Mouse (Mus musculus): ENCODE data around the gene Cacna1h.
A peak's percentile ranks its signal among the peaks of the same experiment; 100 is the strongest.

Cacna1h gene

DNA sequence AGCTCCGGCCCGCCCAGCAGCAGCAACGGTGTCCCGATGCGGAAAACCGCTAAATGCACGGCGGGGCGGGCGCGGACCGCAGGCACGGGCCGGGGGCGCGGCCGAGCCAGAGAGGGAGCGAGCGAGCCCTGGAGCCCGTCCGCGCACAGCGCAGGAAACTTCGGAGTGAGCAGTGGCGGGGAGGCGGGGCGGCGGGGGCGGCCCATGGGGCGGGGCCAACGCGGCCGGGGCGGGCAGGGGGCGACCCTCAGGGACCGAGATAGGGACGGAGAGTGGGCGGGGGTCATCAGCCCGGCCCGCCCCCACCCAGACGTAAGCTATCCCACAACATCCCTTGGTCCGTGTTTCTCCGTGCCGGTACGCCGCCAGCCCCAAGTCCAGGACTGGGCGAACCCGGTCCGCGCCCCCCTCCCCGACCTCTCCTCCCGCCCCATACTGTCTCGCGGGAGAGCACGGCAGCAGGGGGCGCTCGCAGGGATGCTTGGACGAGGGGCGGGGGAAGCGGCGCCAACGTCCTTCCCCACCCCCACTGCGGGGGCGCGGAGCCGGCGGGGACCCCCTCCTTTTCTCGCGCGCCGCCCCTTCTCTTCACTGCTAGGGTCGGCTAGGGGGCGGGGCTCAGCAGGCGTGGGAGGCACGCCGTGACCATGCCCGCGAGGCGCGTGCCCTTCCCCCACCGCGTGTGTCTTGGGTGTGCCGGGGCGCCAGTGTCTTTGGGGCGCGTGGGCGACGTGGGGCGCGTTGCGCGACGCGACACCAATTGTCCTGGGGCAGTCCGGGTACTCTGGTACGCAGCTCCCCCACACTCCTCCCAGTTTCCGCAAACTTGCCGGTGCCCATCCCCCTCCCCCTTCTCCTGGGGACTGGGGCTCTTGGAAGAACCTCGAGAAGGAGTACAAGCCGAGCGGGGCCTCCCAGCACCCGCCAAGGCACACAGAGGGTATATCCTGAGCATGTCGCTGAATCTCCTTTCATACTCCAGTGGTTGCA, at the start of gene Cacna1h:
Cacna1h (minus strand) TSS at position 167 of the 990 bp plus-strand sequence.
- peak; percentile 76 for DNase-seq (ENCODE audit: low read depth, low spot score)

DNA sequence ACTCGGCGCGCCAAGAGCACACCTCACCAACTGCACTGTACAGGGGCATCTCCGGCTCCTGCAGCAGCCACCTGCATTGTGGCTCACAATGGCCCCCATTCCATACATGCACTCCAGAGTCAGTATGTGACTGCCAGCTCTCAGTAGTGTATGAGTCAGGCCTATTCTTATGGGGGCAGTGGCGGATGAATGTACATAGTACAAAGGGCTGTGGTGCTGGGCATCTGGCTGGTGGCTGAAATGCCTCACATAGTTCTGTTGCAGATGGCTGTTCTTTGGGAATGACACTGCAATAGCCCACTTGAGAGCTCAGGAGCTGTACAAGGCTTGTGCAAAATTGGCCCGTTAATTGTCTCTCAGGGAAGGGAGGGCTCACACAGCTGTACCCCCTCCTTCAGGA, 48.5 kb upstream of the Cacna1h start:
- no peak for DNase-seq (ENCODE audit: low read depth, low spot score)

DNA sequence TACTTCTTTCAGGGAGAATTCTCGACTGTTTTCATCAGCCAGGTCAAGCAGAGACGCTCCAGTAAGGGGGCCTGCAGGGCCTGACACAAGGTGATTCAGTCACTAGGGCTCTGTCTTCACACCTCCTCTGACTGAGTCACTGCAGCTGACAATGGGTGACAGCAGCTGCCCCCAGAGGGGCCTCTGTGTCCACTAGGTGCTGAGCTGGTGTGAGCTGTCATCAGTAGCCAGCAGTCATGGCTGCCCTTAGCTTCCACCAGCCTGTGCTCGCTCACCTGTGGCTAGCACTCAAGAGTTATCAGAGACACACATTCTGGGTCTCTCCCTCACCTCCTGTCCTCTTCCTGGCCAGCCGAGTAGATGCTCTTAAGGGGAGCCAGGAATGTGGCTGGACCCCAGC, 47.2 kb upstream of the Cacna1h start:
- no peak for DNase-seq (ENCODE audit: low read depth, low spot score)

- DNase-seq (ENCODE audit: low read depth, low spot score), result no peak
Measured at GRCm38 (mm10) chr17:25480152-25480551, 46.6 kb upstream of the Cacna1h start.

DNA sequence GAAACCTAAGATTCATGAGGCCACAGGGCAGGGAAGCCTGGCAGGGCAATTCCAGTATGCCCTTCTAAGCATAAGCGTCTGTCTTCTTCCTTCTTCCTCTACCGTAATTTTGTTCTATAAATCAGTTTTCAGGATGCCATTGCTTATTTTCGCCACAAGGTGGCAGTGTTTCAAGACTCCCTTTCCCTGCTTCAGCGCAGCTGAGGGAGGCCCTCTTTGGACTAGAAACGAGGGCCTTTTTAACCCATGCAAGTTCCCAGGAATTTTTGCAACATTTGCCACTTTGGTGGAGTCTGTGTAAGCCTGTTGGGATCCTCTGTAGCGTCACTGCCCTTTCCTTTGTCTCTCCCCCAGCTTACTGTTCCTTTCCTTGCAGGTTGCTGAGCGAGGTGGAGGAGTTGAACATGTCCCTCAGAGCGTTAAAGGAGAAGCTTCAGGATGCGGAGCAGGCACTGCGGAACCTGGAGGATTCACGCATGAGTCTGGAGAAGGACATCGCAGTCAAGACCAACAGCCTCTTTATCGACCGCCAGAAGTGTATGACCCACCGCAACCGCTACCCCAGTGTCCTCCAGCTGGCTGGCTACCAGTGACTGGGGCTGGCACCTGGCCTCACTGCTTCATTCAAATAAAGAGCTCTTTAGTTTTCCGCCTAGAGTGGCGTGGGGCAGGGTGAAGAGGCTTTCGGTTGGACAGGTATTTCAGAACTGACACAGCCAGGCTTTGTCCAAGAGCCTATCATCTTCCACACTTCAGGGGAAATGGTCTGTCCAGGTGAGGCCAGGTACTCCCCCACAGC, 42.6 kb upstream of the Cacna1h start:
- DNase-seq (ENCODE audit: low read depth, low spot score), result peak; percentile 79

DNA sequence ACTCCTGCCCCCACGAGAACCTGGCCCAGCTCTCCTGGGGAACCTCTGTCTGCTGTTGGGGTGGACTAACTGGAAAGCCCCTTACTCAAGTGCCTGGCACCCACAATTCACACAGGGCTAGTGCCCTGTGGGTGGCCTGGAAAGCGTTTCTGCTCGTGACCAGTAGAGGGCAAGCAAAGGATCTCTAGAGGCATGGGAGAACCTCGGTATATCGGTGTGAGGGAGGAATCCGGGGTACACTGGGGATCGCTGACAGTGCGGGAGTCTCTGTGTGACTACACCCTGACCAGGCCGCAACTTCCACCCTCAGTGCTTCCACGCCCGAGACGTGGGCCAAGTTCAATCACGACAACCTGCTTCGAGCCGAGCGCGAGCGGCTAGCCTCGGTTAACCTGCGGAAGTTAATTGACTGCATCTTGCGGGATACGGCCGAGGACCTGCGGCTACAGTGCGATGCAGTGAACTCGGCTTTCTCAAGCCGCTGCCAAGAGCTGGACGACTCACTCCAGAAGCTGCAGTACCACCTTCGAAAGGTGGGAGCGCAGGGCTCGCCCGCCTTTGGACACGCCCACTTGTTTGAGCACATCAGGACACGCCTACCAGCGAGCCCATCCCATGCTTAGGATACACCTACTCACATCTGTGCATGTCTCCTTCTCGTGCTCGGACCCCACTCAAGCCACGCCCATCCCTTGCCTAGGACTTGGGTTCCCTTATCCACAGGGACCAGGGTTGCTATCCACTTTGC, 40.9 kb upstream of the Cacna1h start:
- peak; percentile 97 for DNase-seq (ENCODE audit: low read depth, low spot score)

DNA sequence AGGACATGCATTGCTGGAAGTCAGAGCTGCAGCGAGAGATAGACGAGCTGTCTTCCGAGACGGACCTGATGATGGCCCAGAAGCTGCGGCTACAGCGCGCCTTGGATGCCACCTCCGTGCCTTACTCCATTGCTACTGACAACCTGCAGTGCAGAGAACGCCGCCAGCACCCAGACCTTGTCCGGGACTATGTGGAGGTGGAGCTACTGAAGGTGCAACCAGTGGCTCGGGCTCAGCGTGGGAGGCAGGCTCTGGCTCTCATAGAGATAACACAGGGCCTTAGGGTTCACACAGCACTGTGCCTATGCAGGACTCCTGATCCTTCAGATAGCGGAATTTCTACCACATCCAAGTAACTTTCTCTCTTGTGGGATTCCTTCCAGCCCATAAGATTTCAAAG, 38.5 kb upstream of the Cacna1h start:
- DNase-seq (ENCODE audit: low read depth, low spot score), result peak; percentile 63

DNA sequence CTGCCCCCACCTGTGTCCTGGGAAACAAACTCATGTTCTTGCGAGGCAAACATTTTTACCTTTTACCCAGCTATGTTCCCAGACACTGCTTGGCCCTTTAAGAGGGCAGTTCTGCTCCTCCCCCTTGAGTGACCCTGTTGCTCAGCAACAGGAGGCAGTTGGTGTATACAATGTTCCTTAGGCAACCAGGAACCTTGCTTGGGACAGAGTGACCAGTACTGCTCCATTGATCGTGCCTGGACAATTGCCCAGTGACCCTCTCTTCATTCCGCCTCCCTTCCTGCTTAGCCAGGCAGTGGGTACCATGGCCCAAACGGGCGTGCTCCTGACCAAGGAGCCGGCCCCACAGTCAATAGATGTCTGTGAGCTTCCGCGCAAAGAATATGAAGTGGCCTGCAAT, 37.8 kb upstream of the Cacna1h start:
- peak; percentile 35 for DNase-seq (ENCODE audit: low read depth, low spot score)

- DNase-seq (ENCODE audit: low read depth, low spot score), result peak; percentile 62
Measured at GRCm38 (mm10) chr17:25469798-25470197, 36.2 kb upstream of the Cacna1h start.

DNA sequence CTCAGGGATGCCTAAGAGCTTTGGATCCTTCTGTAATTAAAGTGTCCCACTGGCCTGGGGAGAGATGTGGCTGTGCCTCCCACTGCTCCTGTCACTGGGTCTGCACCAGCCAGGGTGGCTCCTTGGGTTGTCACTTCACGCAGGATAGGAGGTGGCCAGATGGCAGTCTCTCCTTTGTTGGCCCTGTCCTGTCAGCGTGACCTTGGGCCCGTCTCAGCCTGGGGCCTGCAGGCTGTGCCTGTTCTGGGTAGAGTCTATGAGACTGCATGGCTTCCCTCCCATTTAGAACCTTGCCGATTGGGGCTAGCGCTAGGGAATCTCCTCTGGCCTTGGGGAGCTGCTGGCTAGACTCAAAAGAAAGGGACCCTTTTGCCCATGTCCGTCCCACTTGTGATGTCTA, 34.7 kb upstream of the Cacna1h start:
- no peak for DNase-seq (ENCODE audit: low read depth, low spot score)

- no peak for DNase-seq (ENCODE audit: low read depth, low spot score)
Measured at GRCm38 (mm10) chr17:25467781-25468180, 34.2 kb upstream of the Cacna1h start.

DNA sequence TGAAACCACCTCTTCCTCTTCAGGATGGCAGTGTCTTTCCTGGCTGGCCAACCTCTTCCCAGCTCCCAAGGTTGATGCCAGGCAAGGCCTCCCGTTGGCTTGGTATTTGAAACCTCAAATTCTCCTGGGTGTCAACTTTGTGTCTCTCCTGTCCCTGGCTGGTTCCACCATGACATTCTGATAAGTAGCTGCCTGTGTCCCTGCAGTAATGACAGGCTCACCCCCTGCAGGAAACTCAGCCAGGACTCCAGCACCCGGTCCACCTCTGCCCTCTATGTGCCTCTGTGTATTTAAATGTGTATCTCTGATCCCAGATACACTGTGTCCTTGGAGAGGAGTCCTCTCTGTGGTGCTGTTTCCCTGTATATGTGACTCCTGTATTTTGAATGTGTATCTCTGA, 32.7 kb upstream of the Cacna1h start:
- no peak for DNase-seq (ENCODE audit: low read depth, low spot score)

- DNase-seq (ENCODE audit: low read depth, low spot score), result no peak
Measured at GRCm38 (mm10) chr17:25464091-25464490, 30.5 kb upstream of the Cacna1h start.

- DNase-seq (ENCODE audit: low read depth, low spot score), result no peak
Measured at GRCm38 (mm10) chr17:25463326-25463945, 29.9 kb upstream of the Cacna1h start.

DNA sequence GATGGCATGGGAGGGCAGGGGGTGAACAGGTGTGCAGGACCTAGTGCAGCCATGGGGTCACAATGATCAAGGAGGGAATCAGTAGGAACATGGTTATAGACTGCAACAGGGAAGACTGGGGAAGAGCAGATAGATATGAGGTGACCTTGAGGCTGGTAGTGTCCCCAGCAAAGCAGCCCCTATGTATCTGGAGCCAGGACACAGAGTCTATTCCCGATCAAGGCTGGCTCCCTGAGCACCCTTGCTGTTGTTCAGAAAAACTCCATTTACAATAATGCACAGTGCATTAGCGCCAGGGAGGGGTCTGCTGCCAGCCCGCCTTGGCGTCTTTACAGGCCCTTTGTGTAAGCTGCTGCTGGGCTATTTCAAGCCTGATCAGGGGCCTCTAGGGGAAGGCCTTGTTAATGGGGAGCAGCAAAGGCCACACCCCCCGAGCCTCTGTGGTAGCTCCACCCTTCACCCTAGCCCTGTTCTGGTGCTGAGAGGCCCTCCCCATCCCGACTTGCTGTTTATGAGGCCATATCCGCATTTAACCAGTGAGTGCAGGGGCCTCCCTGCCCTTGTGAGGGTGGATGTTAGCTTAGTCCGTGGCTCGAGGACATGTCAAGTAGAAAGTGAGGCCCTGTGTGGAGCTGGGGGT, 28.8 kb upstream of the Cacna1h start:
- DNase-seq (ENCODE audit: low read depth, low spot score), result no peak

DNA sequence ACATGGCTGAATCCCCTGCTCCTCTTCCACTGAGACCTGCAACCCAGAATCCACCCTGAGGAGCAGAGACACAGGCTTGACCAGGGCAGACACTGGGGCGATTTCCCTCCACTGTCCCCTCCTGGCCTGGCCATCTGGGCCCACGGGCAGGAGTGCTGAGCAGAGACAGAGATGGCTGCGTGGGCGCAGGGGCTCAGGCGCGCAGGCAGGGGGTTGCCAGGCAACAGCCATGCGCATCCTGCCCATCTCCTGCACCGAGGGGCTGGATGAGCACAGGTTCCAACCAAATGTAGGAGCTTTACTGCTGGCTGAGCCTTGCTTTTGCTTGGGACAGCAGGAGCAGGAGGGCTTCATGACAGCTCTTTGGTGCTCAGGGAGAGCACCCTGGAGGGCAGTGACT, 23.0 kb upstream of the Cacna1h start:
- DNase-seq (ENCODE audit: low read depth, low spot score), result no peak

DNA sequence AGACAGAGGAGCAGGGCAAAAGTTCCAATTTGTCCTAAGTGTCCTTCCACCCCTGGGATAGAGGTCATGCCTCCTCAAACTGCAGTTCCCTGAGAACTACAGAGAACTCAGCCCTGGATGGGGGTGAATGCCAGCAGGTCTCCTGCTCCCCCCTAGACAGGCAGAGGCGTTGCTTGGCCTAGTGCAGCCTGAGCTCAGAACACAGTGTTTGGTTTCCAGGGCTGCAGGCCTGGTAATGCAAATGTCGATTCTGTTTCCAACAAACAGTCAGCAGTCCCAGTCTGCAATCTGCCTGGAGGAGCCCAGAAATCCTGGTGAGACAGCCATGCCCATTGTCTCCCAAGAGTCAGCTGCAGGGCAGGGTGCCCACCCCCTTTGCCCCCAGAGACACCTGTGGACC, 20.7 kb upstream of the Cacna1h start, which contains the start of gene Tekt4:
Tekt4 (plus strand) TSS at position 344 of the 400 bp plus-strand sequence.
- DNase-seq (ENCODE audit: low read depth, low spot score), result no peak

- no peak for DNase-seq (ENCODE audit: low read depth, low spot score)
Measured at GRCm38 (mm10) chr17:25452246-25452965, 18.8 kb upstream of the Cacna1h start.

DNA sequence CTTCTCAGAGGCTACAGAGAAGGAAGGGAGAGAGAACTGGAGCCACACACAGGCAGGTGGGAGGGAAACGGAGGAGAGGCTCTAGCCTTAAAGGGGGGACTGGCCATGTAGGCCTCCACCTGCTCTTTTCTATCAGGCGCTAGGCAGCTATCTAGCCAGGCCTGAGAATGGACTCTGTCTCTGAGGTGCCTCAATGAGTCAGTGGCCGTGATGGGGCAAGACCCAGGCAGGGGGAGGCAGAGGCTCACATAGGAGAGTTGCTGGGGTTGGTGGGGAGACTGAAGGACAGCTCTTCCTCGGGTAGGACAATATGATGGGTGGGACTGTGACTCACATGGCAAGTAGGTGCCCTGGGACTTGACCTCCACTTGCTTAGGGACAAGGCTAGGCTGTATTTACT, 16.7 kb upstream of the Cacna1h start:
- DNase-seq (ENCODE audit: low read depth, low spot score), result no peak

- DNase-seq (ENCODE audit: low read depth, low spot score), result no peak
Measured at GRCm38 (mm10) chr17:25447865-25448264, 14.3 kb upstream of the Cacna1h start.
